Mouse (Mus musculus): ENCODE measurements around the gene Arvcf. TPM values are rescaled to one million over a fixed set of nuclear protein-coding genes. Genes with fewer than 3 reads are reported as not detected.

Gene Arvcf
- polyA plus RNA-seq, 1 experiment, result 13.7 TPM

- Histone ChIP-seq H3K4me1 (ENCODE audit: control insufficient read depth, insufficient read depth, low read length) (peaks cover 5% of the 10 kb centered on the region), H3K4me3 (replicated peaks; ENCODE audit: control insufficient read depth, low read depth, low read length) (no peak overlapping the region), H3K27ac (ENCODE audit: control insufficient read depth, insufficient read depth, low read depth, low read length, poor library complexity) (no peak overlapping the region)
- no peak for TF ChIP-seq CTCF (IDR thresholded peaks at IDR 0.05; ENCODE audit: control insufficient read depth, insufficient read depth, low read length)
- TF ChIP-seq POLR2A (IDR thresholded peaks at IDR 0.05; ENCODE audit: borderline replicate concordance, control insufficient read depth, low read depth, low read length), result no peak
- WGBS, result 62% methylated on average over 7 of the region's 7 CpGs
Observed at GRCm38 (mm10) chr16:18386451-18386850, 38.5 kb downstream of the Arvcf start.

- H3K27ac ChIP-seq (ENCODE audit: control insufficient read depth, insufficient read depth, low read depth, low read length, poor library complexity), result 0 out of 2 replicates have a peak overlapping the region, but pooled peaks have one; percentile 19
- H3K4me1 ChIP-seq (ENCODE audit: control insufficient read depth, insufficient read depth, low read length), result peaks cover 5% of the 10 kb centered on the region
- H3K4me3 ChIP-seq (replicated peaks; ENCODE audit: control insufficient read depth, low read depth, low read length), result no peak overlapping the region
- TF ChIP-seq POLR2A (IDR thresholded peaks at IDR 0.05; ENCODE audit: borderline replicate concordance, control insufficient read depth, low read depth, low read length) (no peak), CTCF (IDR thresholded peaks at IDR 0.05; ENCODE audit: control insufficient read depth, insufficient read depth, low read length) (no peak)
- WGBS, result 62% methylated on average over 3 of the region's 3 CpGs
Observed at GRCm38 (mm10) chr16:18386972-18387371, 39.0 kb downstream of the Arvcf start.

- H3K27ac ChIP-seq (ENCODE audit: control insufficient read depth, insufficient read depth, low read depth, low read length, poor library complexity), result peak overlapping the region; percentile 20
- 33% methylated on average over 7 of the region's 7 CpGs for WGBS
- no peak for TF ChIP-seq CTCF (IDR thresholded peaks at IDR 0.05; ENCODE audit: control insufficient read depth, insufficient read depth, low read length)
- no peak overlapping the region for H3K4me3 ChIP-seq (replicated peaks; ENCODE audit: control insufficient read depth, low read depth, low read length)
- H3K4me1 ChIP-seq (ENCODE audit: control insufficient read depth, insufficient read depth, low read length), result peaks cover 5% of the 10 kb centered on the region
Observed at GRCm38 (mm10) chr16:18387704-18388582, 40.0 kb downstream of the Arvcf start.

GRCm38 (mm10) chr16:18388583-18389435, 40.8 kb downstream of the Arvcf start:
- Histone ChIP-seq H3K4me1 (ENCODE audit: control insufficient read depth, insufficient read depth, low read length) (peaks cover 10% of the 10 kb centered on the region), H3K4me3 (replicated peaks; ENCODE audit: control insufficient read depth, low read depth, low read length) (no peak overlapping the region), H3K27ac (ENCODE audit: control insufficient read depth, insufficient read depth, low read depth, low read length, poor library complexity) (peak overlapping the region; percentile 20; the same call in 1 of the 2 replicates)
- no peak for TF ChIP-seq POLR2A (IDR thresholded peaks at IDR 0.05; ENCODE audit: borderline replicate concordance, control insufficient read depth, low read depth, low read length)
- TF ChIP-seq CTCF (IDR thresholded peaks at IDR 0.05; ENCODE audit: control insufficient read depth, insufficient read depth, low read length), result no peak
- 73% methylated on average over 14 of the region's 14 CpGs for WGBS

GRCm38 (mm10) chr16:18390399-18390798, 42.4 kb downstream of the Arvcf start:
- WGBS, result 87% methylated on average over 6 of the region's 6 CpGs
- TF ChIP-seq POLR2A (IDR thresholded peaks at IDR 0.05; ENCODE audit: borderline replicate concordance, control insufficient read depth, low read depth, low read length) (no peak), CTCF (IDR thresholded peaks at IDR 0.05; ENCODE audit: control insufficient read depth, insufficient read depth, low read length) (no peak)
- peaks cover 10% of the 10 kb centered on the region for H3K4me1 ChIP-seq (ENCODE audit: control insufficient read depth, insufficient read depth, low read length)
- H3K27ac ChIP-seq (ENCODE audit: control insufficient read depth, insufficient read depth, low read depth, low read length, poor library complexity), result no peak overlapping the region
- no peak overlapping the region for H3K4me3 ChIP-seq (replicated peaks; ENCODE audit: control insufficient read depth, low read depth, low read length)

- TF ChIP-seq POLR2A (IDR thresholded peaks at IDR 0.05; ENCODE audit: borderline replicate concordance, control insufficient read depth, low read depth, low read length) (no peak), CTCF (IDR thresholded peaks at IDR 0.05; ENCODE audit: control insufficient read depth, insufficient read depth, low read length) (no peak)
- Histone ChIP-seq H3K4me3 (replicated peaks; ENCODE audit: control insufficient read depth, low read depth, low read length) (no peak overlapping the region), H3K4me1 (ENCODE audit: control insufficient read depth, insufficient read depth, low read length) (peaks cover 10% of the 10 kb centered on the region), H3K27ac (ENCODE audit: control insufficient read depth, insufficient read depth, low read depth, low read length, poor library complexity) (no peak overlapping the region)
- 93% methylated on average over 3 of the region's 3 CpGs for WGBS
Observed at GRCm38 (mm10) chr16:18391127-18391526, 43.1 kb downstream of the Arvcf start.

- 83% methylated on average over 3 of the region's 3 CpGs for WGBS
- peaks cover 10% of the 10 kb centered on the region for H3K4me1 ChIP-seq (ENCODE audit: control insufficient read depth, insufficient read depth, low read length)
- H3K4me3 ChIP-seq (replicated peaks; ENCODE audit: control insufficient read depth, low read depth, low read length), result no peak overlapping the region
- TF ChIP-seq POLR2A (IDR thresholded peaks at IDR 0.05; ENCODE audit: borderline replicate concordance, control insufficient read depth, low read depth, low read length) (no peak), CTCF (IDR thresholded peaks at IDR 0.05; ENCODE audit: control insufficient read depth, insufficient read depth, low read length) (no peak)
- H3K27ac ChIP-seq (ENCODE audit: control insufficient read depth, insufficient read depth, low read depth, low read length, poor library complexity), result no peak overlapping the region
Observed at GRCm38 (mm10) chr16:18391728-18392127, 43.7 kb downstream of the Arvcf start.
